Mouse (Mus musculus) retina, adult 2 months (tissue): ENCODE data around the gene Polr2c.
A peak's percentile ranks its signal among the peaks of the same experiment; 100 is the strongest.
"Not testable (repeated sequence)": the region's sequence is repeated elsewhere in the genome, so short reads cannot be mapped to it uniquely, and the experiment has no call there.

Experiments
- DNase-seq: peaks from one replicate; pipeline ENCODE4 v3.0.0-alpha.2; 2012; ENCODE audit warnings: low read depth, low spot score

Gene Polr2c

GRCm38 (mm10) chr8:94857346-94858173, at the start of gene Polr2c:
Gene Polr2c (plus strand): TSS chr8:94857450.
- peak; percentile 67 for DNase-seq

GRCm38 (mm10) chr8:94807506-94807905, 49.7 kb upstream of the Polr2c start:
- DNase-seq, result no peak

- DNase-seq, result no peak
Observed at GRCm38 (mm10) chr8:94808372-94808771, 48.9 kb upstream of the Polr2c start.

GRCm38 (mm10) chr8:94810153-94810552, 47.1 kb upstream of the Polr2c start, which contains the start of gene Ccl17:
Gene Ccl17 (plus strand): TSS chr8:94810453.
- DNase-seq, result no peak

GRCm38 (mm10) chr8:94810855-94811254, 46.4 kb upstream of the Polr2c start:
- no peak for DNase-seq

- no peak for DNase-seq
Observed at GRCm38 (mm10) chr8:94811654-94812053, 45.6 kb upstream of the Polr2c start.

- peak; percentile 73 for DNase-seq
Observed at GRCm38 (mm10) chr8:94812645-94813098, 44.6 kb upstream of the Polr2c start.

GRCm38 (mm10) chr8:94814556-94814955, 42.7 kb upstream of the Polr2c start:
- no peak for DNase-seq

- no peak for DNase-seq
Observed at GRCm38 (mm10) chr8:94817933-94818332, 39.3 kb upstream of the Polr2c start.

- DNase-seq, result no peak
Observed at GRCm38 (mm10) chr8:94819671-94820179, 37.5 kb upstream of the Polr2c start.

GRCm38 (mm10) chr8:94820553-94820952, 36.7 kb upstream of the Polr2c start:
- no peak for DNase-seq

GRCm38 (mm10) chr8:94821381-94821780, 35.9 kb upstream of the Polr2c start:
- no peak for DNase-seq

- no peak for DNase-seq
Observed at GRCm38 (mm10) chr8:94822637-94823560, 34.4 kb upstream of the Polr2c start.

GRCm38 (mm10) chr8:94825170-94825569, 32.1 kb upstream of the Polr2c start:
- DNase-seq, result no peak

GRCm38 (mm10) chr8:94826210-94826609, 31.0 kb upstream of the Polr2c start:
- DNase-seq, result no peak

- no peak for DNase-seq
Observed at GRCm38 (mm10) chr8:94828284-94828683, 29.0 kb upstream of the Polr2c start.

- not testable (repeated sequence) for DNase-seq
Observed at GRCm38 (mm10) chr8:94833901-94834405, 23.3 kb upstream of the Polr2c start.

- DNase-seq, result not testable (repeated sequence)
Observed at GRCm38 (mm10) chr8:94835751-94836150, 21.5 kb upstream of the Polr2c start.

GRCm38 (mm10) chr8:94836456-94837240, 20.6 kb upstream of the Polr2c start:
- no peak for DNase-seq

GRCm38 (mm10) chr8:94837662-94838574, 19.3 kb upstream of the Polr2c start, which contains the start of the genes Coq9 and Ciapin1:
Gene Coq9 (plus strand): TSS chr8:94838321.
Gene Ciapin1 (minus strand): TSS chr8:94838358.
- peak; percentile 87 for DNase-seq
